Mouse (Mus musculus) olfactory bulb, adult 2 months (tissue): Measurements from ENCODE around the gene D5Ertd577e. TPM values are rescaled to one million over a fixed set of nuclear protein-coding genes. Genes with fewer than 3 reads are reported as not detected.
"Not testable (repeated sequence)": the region's sequence is repeated elsewhere in the genome, so short reads cannot be mapped to it uniquely, and the experiment has no call there.

Experiments
- H3K27ac ChIP-seq: fragments of 200-500 bp; 2 replicates; pipeline ENCODE4 v1.5.1; 2012; ENCODE audit warnings: low read depth, low read length; ENCODE audit not compliant: insufficient read depth
- H3K4me1 ChIP-seq: fragments of 200-500 bp; 2 replicates; pipeline ENCODE4 v1.6.1; 2012; ENCODE audit warnings: low read length; ENCODE audit not compliant: control insufficient read depth, insufficient read depth
- H3K4me3 ChIP-seq: fragments of 200-500 bp; 2 replicates; pipeline ENCODE4 v1.5.1; 2012; ENCODE audit warnings: mild to moderate bottlenecking, low read depth, low read length, moderate library complexity; ENCODE audit not compliant: insufficient read depth
- WGBS: fragments of 180-500 bp; shearing (Covaris S2); methylation state at CpG from one replicate; pipeline ENCODE4 v1.1.7; 2018; 5-methylcytosine and 5-hydroxymethylcytosine counted together
- polyA plus RNA-seq: library from polyadenylated mRNA; stranded (reverse); fragments of >200 nt; gene quantifications from 2 replicates; pipeline ENCODE4 v1.2.4, GENCODE M21; 2012; ENCODE audit warnings: low replicate concordance; ENCODE audit not compliant: missing spikeins, insufficient read depth, insufficient read length

Gene D5Ertd577e
- not detected in 2 replicates for polyA plus RNA-seq

- H3K4me1 ChIP-seq, H3K27ac ChIP-seq, H3K4me3 ChIP-seq: not testable (repeated sequence)
- WGBS = 26% methylated on average over 1 of the region's 1 CpGs
Measured at GRCm38 (mm10) chr5:95456506-95456905, at the start of gene D5Ertd577e. Gene D5Ertd577e (plus strand): TSS chr5:95456806.

- H3K4me3 ChIP-seq, H3K4me1 ChIP-seq, H3K27ac ChIP-seq: not testable (repeated sequence)
Measured at GRCm38 (mm10) chr5:95510458-95510857, 53.9 kb downstream of the D5Ertd577e start, which contains the start of gene Gm3286. Gene Gm3286 (plus strand): TSS chr5:95510758.

Other genes starting within 250 kb of the D5Ertd577e start
- not detected in 2 replicates for gene Gm10424, start 184.0 kb upstream of the D5Ertd577e start, polyA plus RNA-seq
- not detected in 2 replicates for gene Gm3259, start 150.9 kb upstream of the D5Ertd577e start, polyA plus RNA-seq
- not detected in 2 replicates for gene Gm3286, start 54.0 kb downstream of the D5Ertd577e start, polyA plus RNA-seq
- gene Gm7971, start 138.1 kb downstream of the D5Ertd577e start, polyA plus RNA-seq = not detected in 2 replicates